Mouse (Mus musculus) forelimb bud, embryonic 11.5 days (tissue): Measurements from ENCODE around the gene Ddr1.

Source experiments
- DNase-seq: peaks from one replicate; pipeline ENCODE4 v3.0.0-alpha.2; 2012; ENCODE audit warnings: low read depth, low spot score

Ddr1 gene

DNA sequence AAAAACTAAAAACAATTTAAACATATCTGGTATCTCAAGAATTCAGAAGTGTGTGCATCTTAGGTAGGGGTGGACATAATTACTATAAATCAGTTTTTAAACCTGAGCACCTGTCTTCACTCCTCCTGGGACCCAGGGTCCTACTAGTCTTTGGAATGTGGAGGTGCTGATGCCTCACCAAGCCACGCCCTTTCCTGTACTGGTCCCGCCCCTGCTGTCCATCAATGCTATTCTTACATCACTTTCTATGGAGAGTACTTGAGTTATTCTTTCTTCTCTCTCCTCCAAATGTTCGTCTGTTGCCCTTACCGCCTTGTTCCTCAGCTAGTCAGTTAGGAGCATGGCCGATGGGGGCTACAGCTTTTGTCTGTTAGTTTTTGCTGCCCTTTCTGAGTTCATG is 68.1 kb downstream of the Ddr1 start:
- DNase-seq, result no peak

DNA sequence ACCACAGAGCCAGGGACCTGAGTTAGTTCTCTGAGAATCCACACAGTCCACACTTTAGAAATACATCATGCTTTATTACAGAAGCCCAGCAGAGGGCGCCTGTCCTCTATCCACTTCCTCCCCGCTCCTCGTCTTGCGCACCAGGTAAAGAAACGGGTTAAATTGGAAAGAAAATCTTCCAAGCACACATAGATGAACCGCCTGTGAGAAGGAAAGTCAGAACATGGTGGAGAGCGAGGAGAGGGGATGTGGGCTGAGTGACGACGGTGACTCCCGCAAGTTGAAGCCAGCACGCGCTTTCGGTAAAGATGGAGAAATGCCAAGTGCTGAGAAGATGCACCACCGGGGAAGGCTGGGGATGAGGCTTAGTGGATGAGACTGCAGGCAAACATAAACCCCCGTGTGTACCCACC is 68.7 kb downstream of the Ddr1 start:
- peak; percentile 74 for DNase-seq

DNA sequence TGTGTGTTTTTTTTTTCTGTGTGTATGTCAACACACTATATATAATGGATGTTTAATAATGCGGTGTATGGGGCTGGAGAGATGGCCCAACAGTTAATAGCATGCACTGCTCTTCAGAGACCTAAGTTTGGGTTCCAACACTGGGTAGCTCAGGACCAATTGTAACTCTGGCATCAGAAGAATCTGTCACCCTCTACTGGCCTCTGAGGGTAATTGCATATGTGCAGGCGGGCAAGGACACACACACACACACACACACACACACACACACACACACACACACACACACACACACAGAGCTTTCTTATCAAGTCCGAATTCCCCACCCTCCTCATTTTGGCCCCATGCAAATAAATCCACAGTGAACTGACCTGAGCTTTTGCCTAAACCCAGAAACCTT is 69.2 kb downstream of the Ddr1 start:
- DNase-seq, result no peak

DNA sequence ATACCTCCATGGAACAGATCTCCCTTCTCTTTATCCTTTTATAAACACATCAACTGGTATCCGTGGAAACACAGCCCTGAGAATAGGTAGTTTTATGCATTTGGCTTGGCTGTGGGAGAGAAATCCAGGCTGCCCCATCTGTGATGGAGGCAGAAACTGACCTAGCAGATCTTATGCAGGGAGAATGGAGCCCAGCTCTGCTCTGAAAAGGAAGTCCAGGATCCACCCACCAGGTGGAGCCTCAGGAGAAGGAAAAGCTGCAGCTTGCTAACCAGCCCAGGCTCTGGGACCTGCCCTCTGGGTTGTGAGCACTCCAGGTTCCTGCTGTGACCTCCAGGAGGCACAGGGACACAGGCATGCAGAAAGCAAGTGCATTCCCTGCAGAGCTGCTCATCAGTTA is 70.4 kb downstream of the Ddr1 start:
- peak; percentile 21 for DNase-seq
